Mouse (Mus musculus) inflammation-experienced regulatory T-cells, adult 16 weeks (primary cell): ENCODE data around the gene Mrpl28. TPM values are rescaled to one million over a fixed set of nuclear protein-coding genes. Genes with fewer than 3 reads are reported as not detected.

Source experiments
- polyA plus RNA-seq: library from polyadenylated mRNA; unstranded; fragments of 100-300 nt; shearing (Covaris generic); gene quantifications from one replicate; pipeline ENCODE4 v1.2.1, GENCODE M21; 2017

The Mrpl28 gene
- polyA plus RNA-seq = 88.5 TPM

GRCm38 (mm10) chr17:26123267-26123684, at the start of gene Mrpl28:
Gene Mrpl28 (plus strand): TSS chr17:26123500.

GRCm38 (mm10) chr17:26089905-26090632, 33.2 kb upstream of the Mrpl28 start, which contains the start of gene Decr2:
Gene Decr2 (minus strand): TSS chr17:26090337.

GRCm38 (mm10) chr17:26095121-26095740, 28.1 kb upstream of the Mrpl28 start, which contains the start of gene Nme4:
Gene Nme4 (minus strand): TSS chr17:26095602.

GRCm38 (mm10) chr17:26113181-26113948, 9.9 kb upstream of the Mrpl28 start, which contains the start of gene Tmem8:
Gene Tmem8 (plus strand): TSS chr17:26113299.

GRCm38 (mm10) chr17:26138239-26138836, 15.0 kb downstream of the Mrpl28 start, which contains the start of gene Axin1:
Gene Axin1 (plus strand): TSS chr17:26138688.

Other genes with a start within 250 kb of the Mrpl28 start
- gene Mettl26, start 248.4 kb upstream of the Mrpl28 start, polyA plus RNA-seq = 103 TPM
- gene Wfikkn1, start 242.6 kb upstream of the Mrpl28 start, polyA plus RNA-seq = 1.0 TPM
- 9.1 TPM for gene Rab40c, start 203.8 kb upstream of the Mrpl28 start, polyA plus RNA-seq
- 76.3 TPM for gene Pigq, start 178.6 kb upstream of the Mrpl28 start, polyA plus RNA-seq
- gene Nhlrc4, start 178.5 kb upstream of the Mrpl28 start, polyA plus RNA-seq = not detected
- not detected for gene A930017K11Rik, start 170.9 kb upstream of the Mrpl28 start, polyA plus RNA-seq
- gene Capn15, start 137.7 kb upstream of the Mrpl28 start, polyA plus RNA-seq = 27.9 TPM
- 2.0 TPM for gene Rab11fip3, start 53.9 kb upstream of the Mrpl28 start, polyA plus RNA-seq
- 37.0 TPM for gene Decr2, start 33.2 kb upstream of the Mrpl28 start, polyA plus RNA-seq
- 1.2 TPM for gene Nme4, start 27.9 kb upstream of the Mrpl28 start, polyA plus RNA-seq
- gene Tmem8, start 10.2 kb upstream of the Mrpl28 start, polyA plus RNA-seq = 6.5 TPM
- gene Axin1, start 15.2 kb downstream of the Mrpl28 start, polyA plus RNA-seq = 6.9 TPM
- gene Pdia2, start 75.6 kb downstream of the Mrpl28 start, polyA plus RNA-seq = 0.17 TPM
- gene Rgs11, start 79.5 kb downstream of the Mrpl28 start, polyA plus RNA-seq = 12.0 TPM
- gene Arhgdig, start 84.3 kb downstream of the Mrpl28 start, polyA plus RNA-seq = not detected
- gene Fam234a, start 120.7 kb downstream of the Mrpl28 start, polyA plus RNA-seq = 33.4 TPM
- 115 TPM for gene Luc7l, start 129.4 kb downstream of the Mrpl28 start, polyA plus RNA-seq